Mouse (Mus musculus) intestine, embryonic 14.5 days (tissue): ENCODE measurements around the gene Ttll13. TPM values are rescaled to one million over a fixed set of nuclear protein-coding genes. Genes with fewer than 3 reads are reported as not detected.

Experiments
- ATAC-seq: fragments of 200-750 bp; cut with Nextera tagmentation; replicated peaks from 2 replicates; pipeline ENCODE4 v1.8.0; 2017; ENCODE audit warnings: low read depth, moderate number of reproducible peaks, moderate TSS enrichment, moderate library complexity; ENCODE audit not compliant: low FRiP score, low TSS enrichment
- DNase-seq: peaks from one replicate; pipeline ENCODE4 v3.0.0-alpha.2; 2018; ENCODE audit warnings: low spot score
- H3K27ac ChIP-seq: fragments of 300-500 bp; sonication (generic); 2 replicates; pipeline ENCODE4 v1.5.1; 2014; ENCODE audit warnings: low read depth, mild to moderate bottlenecking, control low read depth
- H3K27me3 ChIP-seq: fragments of 300-500 bp; sonication (generic); replicated peaks from 2 replicates; pipeline ENCODE4 v1.6.1; 2014; ENCODE audit warnings: low read length, control low read depth; ENCODE audit not compliant: control insufficient read depth, insufficient read depth
- H3K36me3 ChIP-seq: fragments of 300-500 bp; sonication (generic); 2 replicates; pipeline ENCODE4 v1.6.1; 2014; ENCODE audit warnings: low read length, control low read depth; ENCODE audit not compliant: control insufficient read depth, insufficient read depth
- H3K4me1 ChIP-seq: fragments of 300-500 bp; sonication (generic); replicated peaks from 2 replicates; pipeline ENCODE4 v1.6.1; 2014; ENCODE audit warnings: low read length, control low read depth, mixed read lengths; ENCODE audit not compliant: control insufficient read depth, insufficient read depth
- H3K4me2 ChIP-seq: fragments of 300-500 bp; sonication (generic); 2 replicates; pipeline ENCODE4 v1.6.1; 2014; ENCODE audit warnings: low read length
- H3K4me3 ChIP-seq: fragments of 300-500 bp; sonication (generic); 2 replicates; pipeline ENCODE4 v1.5.1; 2014; ENCODE audit warnings: low read depth, low read length, control low read depth, mixed read lengths
- H3K9ac ChIP-seq: fragments of 300-500 bp; sonication (generic); 2 replicates; pipeline ENCODE4 v1.6.1; 2014; ENCODE audit warnings: mild to moderate bottlenecking, low read length
- H3K9me3 ChIP-seq: fragments of 300-500 bp; sonication (generic); 2 replicates; pipeline ENCODE4 v1.6.1; 2016; ENCODE audit warnings: low read length, control low read depth; ENCODE audit not compliant: control insufficient read depth
- WGBS: fragments of 180-500 bp; shearing (Covaris S2); extraction: QIAGEN DNeasy Blood & Tissue Kit; methylation state at CpG from one replicate; pipeline ENCODE4 v1.1.7; 2014; 5-methylcytosine and 5-hydroxymethylcytosine counted together
- polyA plus RNA-seq: library from polyadenylated mRNA; unstranded; fragments of >200 nt; fragmentation: Nextera tagmentation; extraction: Ambion mirVana; gene quantifications from 2 replicates; pipeline ENCODE4 v1.2.1, GENCODE M21; 2014

Ttll13 gene
- 0.56 and 0.66 TPM in 2 replicates for polyA plus RNA-seq

DNA sequence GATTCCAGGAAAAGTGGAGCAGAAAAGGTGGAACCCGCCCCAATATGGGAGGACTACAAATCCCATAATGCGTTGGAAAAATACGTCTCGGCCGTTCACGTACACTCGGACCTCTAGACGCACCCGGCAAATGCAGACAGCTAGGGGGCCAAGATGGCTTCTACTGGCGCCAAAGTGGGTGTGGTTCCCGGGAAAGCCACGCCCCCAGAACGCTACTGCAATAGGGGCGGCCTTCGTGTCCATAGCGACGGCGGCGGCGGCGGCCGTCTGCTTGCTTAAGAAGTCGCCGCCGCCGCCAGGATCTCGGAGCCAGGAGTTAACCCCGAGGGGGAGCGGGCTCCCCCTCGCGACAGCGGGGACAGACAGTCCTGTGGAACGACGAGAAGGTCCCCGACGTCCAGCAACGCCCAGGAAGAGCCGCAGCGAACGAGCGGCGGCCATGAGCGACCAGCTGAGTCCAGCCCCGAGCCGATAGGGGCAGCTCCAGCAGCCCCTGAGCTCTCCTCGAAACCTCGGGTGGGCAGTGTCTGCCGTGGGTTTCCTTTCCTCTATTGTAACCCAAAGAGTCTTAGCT is at the start of gene Ttll13:
Ttll13 (plus strand) TSS at position 229 of the 574 bp plus-strand sequence.
- peak within 1 kb of the TSS; percentile 50 for H3K9ac ChIP-seq
- under 1% methylated on average over 48 of the region's 48 CpGs for WGBS
- DNase-seq (peak; percentile 97), ATAC-seq (peak; percentile 96)
- H3K4me3 ChIP-seq = peak within 1 kb of the TSS; percentile 52
- peaks cover 3% of the 10 kb centered on the region; the same call in 1 of the 2 replicates for H3K4me1 ChIP-seq
- H3K4me2 ChIP-seq = peak within 1 kb of the TSS; percentile 58
- no peaks in the 10 kb centered on the region for H3K36me3 ChIP-seq
- H3K27me3 ChIP-seq = no peaks in the 10 kb centered on the region
- H3K9me3 ChIP-seq = no peaks in the 10 kb centered on the region
- peak within 1 kb of the TSS; percentile 65 for H3K27ac ChIP-seq

DNA sequence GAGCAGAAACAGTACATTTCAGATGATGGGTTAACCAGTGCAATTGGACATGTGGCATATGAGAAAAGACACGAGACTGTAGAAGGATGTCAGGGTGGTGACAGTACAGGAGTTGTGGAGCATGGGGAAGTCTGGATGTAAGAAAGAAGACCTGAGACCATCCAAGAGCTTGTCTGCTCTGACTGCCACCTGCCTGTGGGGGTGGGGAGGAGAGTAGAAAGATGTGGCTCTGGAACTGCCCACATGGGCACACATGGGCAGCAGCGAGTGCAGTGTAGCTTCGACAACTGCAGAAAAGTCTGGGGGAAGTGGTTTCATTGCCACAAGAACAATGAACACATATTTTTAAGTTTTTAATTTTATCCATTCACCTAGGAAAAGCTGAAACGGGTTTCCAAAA is 48.8 kb upstream of the Ttll13 start:
- Histone ChIP-seq H3K36me3 (0 out of 2 replicates have a peak, but pooled peaks cover 3% of the 10 kb centered on the region), H3K9me3 (no peaks in the 10 kb centered on the region), H3K4me2 (peak overlapping the region; percentile 75), H3K27ac (peak overlapping the region; percentile 93), H3K4me1 (peaks cover 38% of the 10 kb centered on the region), H3K9ac (peak overlapping the region; percentile 69; the same call in 1 of the 2 replicates), H3K4me3 (peak overlapping the region; percentile 67), H3K27me3 (no peaks in the 10 kb centered on the region)
- ATAC-seq (no peak), DNase-seq (no peak)
- WGBS = 18% methylated on average over 4 of the region's 4 CpGs

DNA sequence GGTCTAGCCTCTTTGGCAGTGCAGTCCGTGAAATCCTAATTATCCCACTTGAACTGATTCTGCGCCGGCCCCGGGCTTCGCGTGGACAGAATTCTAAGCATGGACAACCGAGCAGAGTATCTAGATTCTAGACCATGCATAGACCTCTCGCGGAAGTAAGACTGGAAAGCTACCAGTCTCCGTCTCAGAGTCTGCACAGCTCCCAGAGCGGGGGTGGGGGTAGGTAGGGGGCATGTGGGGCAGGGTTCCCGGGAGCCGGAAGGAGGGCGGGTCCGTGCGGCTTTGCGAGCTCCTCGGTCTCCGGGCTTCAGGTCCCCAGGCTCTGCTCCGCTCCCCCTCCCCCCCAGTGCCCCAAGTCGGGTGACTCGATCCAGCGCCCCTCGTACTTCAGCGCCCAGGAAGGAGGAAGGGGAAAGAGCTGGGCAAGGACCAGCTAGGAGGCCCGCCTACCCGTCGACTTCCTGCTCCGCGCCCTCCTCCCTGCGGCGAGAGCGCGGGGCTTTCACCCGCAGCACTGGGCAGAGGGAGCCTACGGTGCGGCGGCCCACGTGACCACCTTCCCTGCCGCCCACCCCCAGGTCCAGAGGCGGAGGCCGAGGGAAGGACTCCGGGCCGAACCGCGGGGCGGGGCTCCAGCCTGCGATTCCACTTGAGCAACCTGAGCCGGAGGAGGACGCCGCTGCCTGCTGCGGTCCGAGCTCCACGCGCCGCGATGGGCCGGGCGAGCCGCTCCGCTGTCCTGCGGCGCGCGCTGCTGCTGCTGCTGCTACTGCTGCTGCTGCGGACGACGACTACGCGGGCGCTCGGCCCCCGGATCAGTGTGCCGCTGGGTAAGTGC is 48.0 kb upstream of the Ttll13 start:
- WGBS = under 1% methylated on average over 63 of the region's 74 CpGs
- H3K36me3 ChIP-seq = 0 out of 2 replicates have a peak, but pooled peaks cover 3% of the 10 kb centered on the region
- peak; percentile 94 for ATAC-seq
- peak; percentile 91 for DNase-seq
- peak overlapping the region; percentile 75 for H3K4me2 ChIP-seq
- H3K27me3 ChIP-seq = no peaks in the 10 kb centered on the region
- peak overlapping the region; percentile 69 for H3K9ac ChIP-seq
- peaks cover 32% of the 10 kb centered on the region for H3K4me1 ChIP-seq
- H3K27ac ChIP-seq = peak overlapping the region; percentile 93
- peak overlapping the region; percentile 67 for H3K4me3 ChIP-seq
- no peaks in the 10 kb centered on the region for H3K9me3 ChIP-seq

DNA sequence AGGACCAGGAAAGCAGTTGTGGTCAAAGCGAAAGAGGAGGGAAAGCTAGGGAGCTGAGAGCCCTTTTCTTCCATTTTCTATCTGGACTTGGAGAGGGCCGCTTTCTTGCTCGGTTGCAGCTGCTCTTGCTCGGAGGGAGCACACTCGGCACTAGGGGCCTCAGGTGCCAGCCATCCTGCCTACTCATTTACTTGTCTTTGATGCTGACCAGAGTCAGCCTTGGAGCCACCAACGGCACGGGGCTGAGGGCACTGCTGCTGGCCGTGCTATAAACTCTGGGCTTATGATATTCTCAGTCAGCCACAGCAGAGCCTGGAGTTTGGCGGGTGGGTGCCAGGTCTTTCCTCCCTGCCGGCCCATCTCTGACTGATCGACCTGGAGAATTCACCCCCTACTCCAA is 47.3 kb upstream of the Ttll13 start:
- Histone ChIP-seq H3K4me2 (peak overlapping the region; percentile 75), H3K9ac (peak overlapping the region; percentile 69), H3K4me1 (peaks cover 32% of the 10 kb centered on the region), H3K27ac (peak overlapping the region; percentile 93), H3K36me3 (0 out of 2 replicates have a peak, but pooled peaks cover 3% of the 10 kb centered on the region), H3K27me3 (no peaks in the 10 kb centered on the region), H3K9me3 (no peaks in the 10 kb centered on the region), H3K4me3 (peak overlapping the region; percentile 67)
- ATAC-seq = no peak
- WGBS = 1% methylated on average over 11 of the region's 11 CpGs
- DNase-seq = no peak

DNA sequence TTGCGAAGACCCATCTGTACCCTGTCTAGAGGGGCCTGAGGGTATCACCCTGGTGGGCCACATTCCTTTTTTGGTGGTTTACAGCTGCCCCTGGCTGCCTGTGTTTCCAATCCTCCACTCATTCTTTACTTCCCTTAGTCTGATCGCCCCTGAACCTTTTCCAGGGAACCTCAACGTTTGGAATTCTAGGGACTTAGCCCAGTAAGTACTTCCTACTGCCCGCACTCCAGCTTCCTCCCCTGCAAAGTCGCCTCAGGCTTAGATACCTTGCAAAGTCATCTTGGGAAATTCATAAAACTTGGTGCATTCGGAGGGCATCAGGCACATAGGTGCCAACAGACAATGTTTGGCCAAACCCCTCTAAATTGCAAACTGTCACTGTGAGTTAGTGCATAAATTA is 46.9 kb upstream of the Ttll13 start:
- Histone ChIP-seq H3K4me3 (peak overlapping the region; percentile 67), H3K27me3 (no peaks in the 10 kb centered on the region), H3K27ac (peak overlapping the region; percentile 93; the same call in 1 of the 2 replicates), H3K4me2 (peak overlapping the region; percentile 75), H3K9me3 (no peaks in the 10 kb centered on the region), H3K36me3 (peaks cover 5% of the 10 kb centered on the region; the same call in 1 of the 2 replicates), H3K9ac (peak overlapping the region; percentile 69), H3K4me1 (peaks cover 32% of the 10 kb centered on the region)
- 28% methylated on average over 6 of the region's 6 CpGs for WGBS
- DNase-seq (no peak), ATAC-seq (no peak)

DNA sequence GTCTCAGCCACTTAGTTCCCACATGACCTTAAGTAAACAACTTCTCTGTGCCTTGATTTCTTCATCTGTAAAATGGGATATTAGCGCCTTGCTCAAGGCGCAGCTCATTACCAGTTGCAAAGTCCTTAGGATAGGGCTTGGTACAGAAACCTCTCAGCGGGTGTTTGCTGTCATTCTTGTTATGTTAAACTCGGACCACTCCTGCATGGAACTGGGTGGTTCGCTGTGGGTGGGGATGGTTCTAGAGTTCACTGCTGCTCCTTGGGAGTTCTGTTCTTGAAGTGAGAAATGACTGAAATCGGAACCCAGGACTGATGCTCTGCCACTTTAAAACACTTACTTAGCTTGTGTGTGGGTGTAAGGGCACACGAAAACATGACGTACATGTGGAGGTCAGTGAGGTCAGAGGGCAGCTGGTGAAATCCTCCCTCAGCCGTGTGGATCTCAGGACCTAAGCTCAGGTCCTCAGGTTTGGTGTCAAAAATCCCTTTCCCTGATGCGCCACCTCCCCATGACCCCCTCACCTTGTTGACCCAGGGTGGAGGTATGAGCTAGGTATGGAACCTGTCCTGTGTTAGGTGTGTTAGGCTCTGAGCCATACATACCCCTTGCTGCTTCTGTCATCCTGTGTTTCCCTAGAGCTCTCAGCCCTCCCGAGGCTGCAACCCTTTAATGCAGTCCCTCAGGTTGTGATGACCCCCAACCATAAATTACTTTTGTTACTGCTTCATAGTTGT is 46.2 kb upstream of the Ttll13 start:
- H3K27ac ChIP-seq = no peak overlapping the region
- 0 out of 2 replicates have a peak overlapping the region, but pooled peaks have one; percentile 67 for H3K4me3 ChIP-seq
- H3K4me1 ChIP-seq = peaks cover 32% of the 10 kb centered on the region
- no peak overlapping the region for H3K9ac ChIP-seq
- ATAC-seq (no peak), DNase-seq (no peak)
- 67% methylated on average over 11 of the region's 11 CpGs for WGBS
- H3K4me2 ChIP-seq = peak overlapping the region; percentile 75
- no peaks in the 10 kb centered on the region for H3K27me3 ChIP-seq
- H3K36me3 ChIP-seq = peaks cover 7% of the 10 kb centered on the region; the same call in 1 of the 2 replicates
- H3K9me3 ChIP-seq = no peaks in the 10 kb centered on the region

DNA sequence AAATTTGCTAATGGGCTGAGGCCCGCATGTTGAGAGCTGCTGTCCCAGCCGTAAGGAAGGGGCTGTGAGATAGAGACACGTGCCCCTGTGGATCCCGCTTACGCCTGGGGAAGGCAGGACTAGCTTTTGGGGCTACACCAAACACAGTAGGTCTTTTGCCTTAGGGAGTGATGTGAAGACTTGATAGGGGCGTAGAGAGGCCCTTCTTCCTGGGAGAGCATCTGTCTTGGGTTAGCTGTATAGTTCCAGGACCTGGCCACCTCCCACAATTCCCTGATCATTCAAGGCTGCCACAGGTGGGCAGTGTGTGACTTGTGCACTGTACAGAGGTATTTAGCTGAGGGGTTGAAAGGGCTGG is 45.6 kb upstream of the Ttll13 start:
- peaks cover 32% of the 10 kb centered on the region for H3K4me1 ChIP-seq
- H3K9ac ChIP-seq = no peak overlapping the region
- 80% methylated on average over 6 of the region's 6 CpGs for WGBS
- no peaks in the 10 kb centered on the region for H3K27me3 ChIP-seq
- peaks cover 7% of the 10 kb centered on the region; the same call in 1 of the 2 replicates for H3K36me3 ChIP-seq
- ATAC-seq (no peak), DNase-seq (no peak)
- H3K9me3 ChIP-seq = no peaks in the 10 kb centered on the region
- H3K4me2 ChIP-seq = no peak overlapping the region; the same call in 1 of the 2 replicates
- H3K4me3 ChIP-seq = no peak overlapping the region
- no peak overlapping the region for H3K27ac ChIP-seq

DNA sequence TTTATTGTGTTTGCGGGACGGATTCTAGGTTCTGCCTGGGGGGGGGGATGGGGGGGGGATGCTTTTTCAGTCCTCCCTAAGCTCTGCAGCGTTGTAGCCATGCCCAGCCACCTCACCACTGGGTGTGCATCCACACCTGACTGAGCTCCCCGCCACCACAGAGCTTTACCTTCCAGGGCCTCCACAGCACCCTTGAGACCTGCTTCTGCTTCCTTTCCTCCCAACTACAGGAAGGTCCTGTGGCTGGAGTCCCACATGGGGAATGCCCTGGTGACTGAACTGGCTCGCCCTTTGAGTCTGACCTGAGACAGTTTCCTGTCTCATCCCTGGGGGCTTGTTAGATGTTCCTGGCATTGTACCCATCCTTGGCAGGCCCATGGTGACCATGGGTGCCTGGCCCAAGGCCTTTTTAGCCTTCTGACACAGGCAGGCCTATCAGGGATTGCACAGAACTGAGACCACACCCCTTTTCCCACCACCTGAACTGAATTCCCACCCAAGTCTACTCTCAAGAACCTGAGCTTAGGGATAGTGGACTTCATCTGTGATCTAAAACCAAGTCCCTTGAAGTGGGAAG is 45.1 kb upstream of the Ttll13 start:
- Histone ChIP-seq H3K36me3 (peaks cover 7% of the 10 kb centered on the region; the same call in 1 of the 2 replicates), H3K4me2 (no peak overlapping the region), H3K4me3 (no peak overlapping the region), H3K9me3 (no peaks in the 10 kb centered on the region), H3K9ac (no peak overlapping the region), H3K27ac (no peak overlapping the region), H3K4me1 (peaks cover 32% of the 10 kb centered on the region), H3K27me3 (no peaks in the 10 kb centered on the region)
- no peak for ATAC-seq
- 86% methylated on average over 5 of the region's 5 CpGs for WGBS
- DNase-seq = no peak
